Mouse (Mus musculus) myocyte (in vitro differentiated cells): Measurements from ENCODE around the gene Gmppb.

ENCODE experiments used
- POLR2A ChIP-seq: IDR thresholded peaks from one replicate; pipeline ENCODE4 v1.6.1; 2011; ENCODE audit warnings: low read depth, mild to moderate bottlenecking, control low read depth, moderate library complexity; ENCODE audit not compliant: insufficient read length
- USF1 ChIP-seq: IDR thresholded peaks from one replicate; pipeline ENCODE4 v1.6.1; 2011; ENCODE audit warnings: low read depth, mild to moderate bottlenecking, control low read depth, moderate library complexity

- TF ChIP-seq POLR2A = no peak
- TF ChIP-seq USF1 = no peak
These were observed 14.3 kb downstream of the Gmppb start for GRCm38 (mm10) chr9:108063361-108063760.
